Mouse (Mus musculus) T-cell, adult 66 days (primary cell): ENCODE measurements around the gene Tent5b. TPM values are rescaled to one million over a fixed set of nuclear protein-coding genes. Genes with fewer than 3 reads are reported as not detected.

ENCODE experiments used
- total RNA-seq, 2 experiments: library from RNA; stranded (reverse); gene quantifications; 3 replicates in 1 of 2; 4 replicates in 1 of 2; pipeline ENCODE4 v1.2.4; 2023

Gene Tent5b
- total RNA-seq: not detected

GRCm38 (mm10) chr4:133479458-133480184 is at the start of gene Tent5b:
Tent5b (plus strand) TSS chr4:133480132.

GRCm38 (mm10) chr4:133498160-133498724 is 18.3 kb downstream of the Tent5b start, which contains the start of gene Trnp1:
Trnp1 (minus strand) TSS chr4:133498550.

GRCm38 (mm10) chr4:133518601-133519368 is 38.9 kb downstream of the Tent5b start, which contains the start of gene Kdf1:
Kdf1 (plus strand) TSS chr4:133518963.

Other genes with a start within 250 kb of the Tent5b start
- gene Map3k6, start 239.3 kb upstream of the Tent5b start, total RNA-seq: under 1 TPM; 0.50 to 0.56 TPM
- 10 to 100 TPM; 33.8 to 37.4 TPM for gene Sytl1, start 217.0 kb upstream of the Tent5b start, total RNA-seq
- 10 to 100 TPM; 62.1 to 66.2 TPM for gene Tmem222, start 202.3 kb upstream of the Tent5b start, total RNA-seq
- gene Wdtc1, start 126.7 kb upstream of the Tent5b start, total RNA-seq: 10 to 100 TPM; 47.0 to 49.6 TPM
- 10 to 100 TPM; 56.5 to 58.9 TPM for gene Slc9a1, start 110.4 kb upstream of the Tent5b start, total RNA-seq
- 10 to 100 TPM; 11.6 to 21.7 TPM for gene Trnp1, start 18.4 kb downstream of the Tent5b start, total RNA-seq
- gene Kdf1, start 38.8 kb downstream of the Tent5b start, total RNA-seq: under 1 TPM; 0.52 to 0.80 TPM
- 10 to 100 TPM; 72.2 to 79.8 TPM for gene Nudc, start 65.9 kb downstream of the Tent5b start, total RNA-seq
- not detected for gene Nr0b2, start 73.2 kb downstream of the Tent5b start, total RNA-seq
- 10 to 100 TPM; 21.4 to 32.4 TPM for gene Gpatch3, start 94.6 kb downstream of the Tent5b start, total RNA-seq
- 10 to 100 TPM; 27.0 to 29.2 TPM for gene Gpn2, start 104.2 kb downstream of the Tent5b start, total RNA-seq
- gene Sfn, start 122.0 kb downstream of the Tent5b start, total RNA-seq: 10 to 100 TPM; 59.4 to 60.3 TPM
- gene Zdhhc18, start 170.0 kb downstream of the Tent5b start, total RNA-seq: 100 to 1,000 TPM; 216 to 235 TPM
- 10 to 100 TPM; 23.5 to 25.4 TPM for gene Pigv, start 192.5 kb downstream of the Tent5b start, total RNA-seq